Mouse (Mus musculus): ENCODE measurements around the gene Nebl.

Nebl gene

DNA sequence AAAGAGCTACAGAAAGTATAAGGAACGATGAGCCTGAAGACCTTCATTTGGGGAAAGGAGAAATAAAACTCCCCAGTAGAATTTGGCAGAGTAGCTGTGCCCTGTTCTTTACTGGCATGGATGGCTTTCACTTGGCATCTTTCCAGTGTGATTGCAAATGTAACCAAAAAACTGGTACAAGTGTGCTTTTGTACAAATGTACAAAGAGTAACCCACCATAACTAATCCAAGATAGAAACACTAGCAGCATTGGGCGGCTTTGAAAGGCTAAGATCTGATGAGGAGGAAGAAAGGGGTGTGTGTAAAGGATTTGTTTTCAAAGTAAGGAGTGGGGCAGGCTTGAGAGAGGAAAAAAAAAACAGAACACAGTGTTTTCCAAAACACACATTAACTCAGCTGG is 21.2 kb downstream of the Nebl start:
- DNase-seq (ENCODE audit: low spot score in 2 of 2) = no peak

DNA sequence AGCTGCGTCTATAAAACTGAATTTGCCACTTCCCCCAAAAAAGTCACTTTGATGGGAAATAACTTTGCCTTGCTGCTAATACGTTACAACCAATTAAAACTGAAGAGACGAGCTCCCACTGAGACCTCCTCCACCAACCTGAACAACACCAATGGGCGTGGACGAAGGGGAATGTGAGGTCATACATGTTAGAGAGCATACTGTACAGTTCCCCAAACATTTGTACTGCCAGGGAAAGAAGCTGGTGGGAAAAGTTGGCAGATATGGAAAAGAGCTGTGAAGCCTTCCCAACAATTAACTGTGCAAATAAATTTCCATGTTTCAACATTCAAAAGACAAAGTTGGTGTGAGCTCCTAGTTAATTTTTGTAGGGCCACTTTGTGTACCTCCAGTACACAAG is 25.3 kb downstream of the Nebl start:
- no peak for DNase-seq (ENCODE audit: low spot score in 2 of 2)

DNA sequence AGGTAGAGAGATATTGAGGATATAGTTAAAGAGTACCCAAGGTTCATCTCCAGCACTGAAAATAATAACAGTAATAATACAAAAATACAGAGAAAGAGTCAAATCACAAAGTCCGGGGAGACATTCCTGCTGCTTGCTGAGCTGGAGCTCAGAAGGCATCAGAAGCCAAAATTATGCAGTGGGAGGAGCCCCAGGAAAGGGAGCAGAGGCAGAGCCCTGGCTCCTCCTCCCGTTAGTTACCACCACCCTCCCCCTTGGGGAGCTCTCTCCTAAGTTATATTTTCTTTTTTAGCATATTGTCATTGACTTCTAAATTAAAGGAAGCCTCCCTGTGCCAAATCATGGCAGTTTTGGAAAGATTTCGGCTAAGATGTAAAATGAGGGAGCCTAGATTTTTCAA is 25.8 kb downstream of the Nebl start:
- no peak for DNase-seq (ENCODE audit: low spot score in 2 of 2)

DNA sequence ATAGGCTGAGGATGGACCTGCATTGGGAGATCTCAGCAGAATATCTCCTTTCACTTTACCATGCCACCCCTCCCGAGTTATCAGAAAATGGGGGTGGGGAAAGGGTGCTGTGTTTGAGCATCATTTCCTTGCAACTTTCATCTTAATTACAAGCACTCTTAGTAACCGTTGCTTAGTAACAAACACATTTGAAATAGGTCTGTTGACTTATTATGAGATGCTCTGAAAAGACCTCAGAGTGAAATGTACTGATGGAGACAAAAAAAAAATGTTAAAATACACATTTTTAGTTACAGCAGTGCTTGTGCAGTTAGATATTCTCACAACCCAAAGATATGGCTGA is 28.1 kb downstream of the Nebl start:
- DNase-seq (ENCODE audit: low spot score in 2 of 2) = no peak

DNA sequence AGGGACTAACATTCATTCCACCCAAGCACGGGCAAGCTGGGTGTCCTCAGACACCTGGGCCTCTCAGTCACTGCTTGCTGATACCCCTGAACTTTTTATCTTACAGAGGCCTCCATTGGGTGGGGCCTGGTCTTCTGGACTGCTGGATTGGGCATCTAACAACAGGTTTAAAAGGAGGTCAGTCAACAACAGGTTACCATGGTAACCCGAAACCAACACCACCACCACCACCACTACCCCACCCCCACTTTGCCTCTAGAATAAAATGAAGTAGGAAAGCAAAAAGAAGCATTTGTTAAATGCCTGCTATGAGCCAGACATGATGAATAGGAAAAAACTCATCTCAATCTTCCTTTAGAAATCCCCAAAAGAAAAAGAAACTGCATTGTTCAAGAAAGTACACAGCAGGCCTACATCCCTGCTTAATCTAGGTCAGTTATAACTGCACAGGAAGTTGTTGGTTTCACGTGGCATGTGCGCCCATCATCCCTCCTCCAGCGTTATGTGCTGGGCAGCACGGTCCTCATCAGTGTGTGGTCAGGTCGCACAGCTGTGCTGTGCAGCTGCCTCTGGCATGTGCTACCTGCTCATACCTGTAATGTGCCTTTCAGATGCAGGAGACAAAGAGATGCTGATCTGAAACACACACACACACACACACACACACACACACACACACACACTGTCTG is 28.6 kb downstream of the Nebl start:
- peak; percentile 39 to 63 for DNase-seq (ENCODE audit: low spot score in 2 of 2)

DNA sequence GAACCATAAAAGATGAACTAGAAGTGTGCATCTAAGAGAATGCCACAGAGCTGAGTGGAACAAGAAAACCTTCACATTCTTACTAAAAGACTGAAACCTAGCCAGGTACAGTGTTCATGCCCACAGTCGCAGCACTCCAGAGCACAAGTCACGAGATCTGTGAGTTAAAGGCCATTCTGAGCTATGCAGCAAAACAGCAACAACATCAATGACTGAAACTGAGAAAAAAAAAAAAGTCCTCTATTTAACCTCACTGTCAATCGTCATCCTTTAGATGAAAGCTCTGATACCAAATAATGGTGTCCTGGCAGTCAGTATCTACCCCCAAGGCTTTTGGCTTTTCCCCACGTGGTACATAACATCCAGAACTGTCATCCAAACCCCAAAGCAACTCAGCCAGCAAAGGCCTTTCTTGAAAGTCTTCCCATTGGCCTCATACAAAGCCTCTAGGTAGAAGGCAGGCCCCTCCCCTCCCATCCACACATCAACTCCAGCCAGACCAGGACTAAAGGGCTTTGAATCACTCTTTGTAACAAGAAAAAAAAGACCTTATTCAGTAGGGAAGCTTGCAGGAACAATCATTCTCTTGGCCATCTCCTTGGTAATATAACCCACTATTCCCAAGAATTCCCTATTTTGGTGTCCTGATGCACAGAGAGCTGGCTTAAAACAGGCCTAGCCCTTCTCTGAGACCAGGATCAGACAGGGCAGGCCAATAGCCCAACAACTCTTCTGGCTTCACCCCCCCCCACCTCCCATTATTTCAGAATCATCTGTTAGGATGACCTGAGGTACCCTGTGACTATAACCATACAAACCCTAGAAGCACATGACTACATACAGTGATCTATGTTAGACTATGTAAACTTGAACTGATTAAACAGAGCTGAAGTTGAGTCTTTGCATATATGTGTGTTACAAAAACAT is 32.8 kb downstream of the Nebl start:
- DNase-seq (ENCODE audit: low spot score in 2 of 2) = no peak

DNA sequence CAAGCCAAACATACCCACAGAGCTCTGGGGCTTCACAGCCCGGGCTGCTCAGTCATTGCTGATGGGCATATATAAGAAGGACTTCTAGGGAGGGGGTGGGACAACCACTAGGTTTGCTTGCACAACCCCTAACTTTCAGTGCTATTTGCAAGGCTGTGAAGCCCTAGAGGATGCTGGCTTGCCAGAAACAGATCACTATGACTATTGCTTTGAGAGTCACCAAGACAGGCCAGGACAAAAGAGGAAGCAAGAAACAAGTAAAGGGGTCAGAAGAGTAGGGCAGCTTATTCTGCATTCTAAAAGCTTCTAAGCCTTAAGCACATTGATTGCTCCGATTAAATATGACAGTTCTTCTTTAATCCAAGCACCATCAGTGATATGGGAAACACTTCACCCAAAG is 38.3 kb downstream of the Nebl start:
- DNase-seq (ENCODE audit: low spot score in 2 of 2) = no peak

DNA sequence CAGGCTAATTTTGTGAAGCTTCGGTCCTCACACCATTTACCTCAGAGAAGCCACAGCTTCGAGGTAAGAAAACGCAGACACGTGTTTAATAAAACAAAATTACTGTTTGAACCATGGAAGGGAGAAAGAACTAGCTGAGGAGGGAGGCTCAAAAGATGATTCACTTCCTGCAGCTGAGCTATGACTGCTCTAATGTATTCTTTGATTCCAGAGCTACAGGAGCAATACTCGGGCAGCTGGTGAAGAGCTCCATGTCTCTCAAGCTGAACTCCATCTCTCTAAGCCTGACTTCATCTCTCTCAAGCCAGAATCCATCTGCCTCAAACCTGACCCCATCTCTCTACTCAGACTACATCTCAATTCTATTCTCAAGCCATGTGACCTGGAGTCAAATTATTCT is 41.0 kb downstream of the Nebl start:
- DNase-seq (ENCODE audit: low spot score in 2 of 2) = peak; percentile 5 to 40

DNA sequence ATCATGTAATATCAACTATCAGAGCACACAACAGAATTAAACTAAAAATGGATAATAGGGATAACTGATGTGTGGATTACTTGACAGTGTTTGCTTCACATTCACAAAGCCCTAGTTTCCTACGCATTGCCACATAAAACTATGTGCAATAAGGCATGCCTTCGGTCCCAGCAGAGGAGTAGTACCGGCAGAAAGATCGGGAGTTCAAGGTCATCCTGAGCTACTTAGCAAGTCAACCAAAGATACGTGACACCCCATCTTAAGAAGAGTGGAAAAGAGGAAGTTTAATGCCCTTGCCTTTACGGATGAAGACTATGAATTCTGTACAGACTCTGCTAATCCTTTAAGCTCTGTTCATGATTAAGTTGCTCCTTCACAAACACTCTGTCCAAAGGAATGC is 44.1 kb downstream of the Nebl start:
- no peak for DNase-seq (ENCODE audit: low spot score in 2 of 2)

DNA sequence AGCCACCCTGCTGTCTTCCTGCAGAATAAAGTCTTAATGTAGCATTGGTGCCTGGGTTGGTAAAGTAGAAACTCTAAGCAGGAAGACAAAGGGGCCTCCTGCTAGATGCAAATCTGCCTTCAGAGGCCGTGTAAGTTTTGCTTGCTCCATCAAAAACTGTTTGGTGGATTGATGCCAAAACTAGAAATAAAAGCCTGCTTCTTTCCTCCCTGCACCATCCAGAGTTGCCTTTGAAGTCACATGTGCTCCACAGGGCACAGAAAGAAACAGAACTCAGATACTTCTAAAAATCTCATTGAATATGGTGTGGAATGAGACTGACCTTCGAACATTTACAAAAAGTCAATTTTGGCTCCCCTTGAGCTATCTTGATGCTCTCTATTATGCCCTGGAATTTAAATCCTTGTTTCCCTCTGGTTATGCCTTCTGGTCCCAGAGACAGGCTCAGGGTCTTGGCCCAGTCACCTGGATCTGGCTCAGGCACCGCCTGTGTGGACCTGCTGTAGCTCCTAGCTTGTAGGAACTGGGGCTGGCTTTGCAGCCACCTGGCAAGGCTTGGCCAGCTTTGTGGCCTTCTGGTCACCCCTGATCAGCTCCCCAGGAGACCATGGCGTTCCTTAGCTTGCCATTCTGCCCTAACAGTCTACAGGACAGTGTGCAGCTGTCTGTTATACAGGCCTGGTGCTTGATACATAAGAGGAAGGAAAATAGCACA is 47.8 kb downstream of the Nebl start:
- no peak for DNase-seq (ENCODE audit: low spot score in 2 of 2)

DNA sequence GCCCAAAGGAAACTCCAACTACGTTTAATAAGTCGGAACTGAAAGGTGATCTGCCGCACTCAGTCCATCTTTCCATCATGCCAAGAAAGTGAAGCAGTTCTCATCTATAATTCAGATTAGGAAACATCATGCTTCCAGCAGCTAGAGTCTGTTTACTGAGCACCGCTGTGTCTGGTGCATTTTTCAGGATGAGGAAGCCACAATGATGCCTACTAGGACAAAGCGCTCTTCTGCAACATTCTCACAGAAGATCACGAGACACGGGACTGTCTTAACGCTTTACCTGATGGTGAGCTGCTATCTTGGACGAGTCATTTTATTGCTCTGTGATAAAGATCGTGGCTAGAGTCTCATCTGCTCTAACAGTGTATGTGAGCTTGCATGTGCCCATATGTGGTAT is 59.1 kb downstream of the Nebl start:
- peak in 1 of 2 experiments; percentile 1 for DNase-seq (ENCODE audit: low spot score in 2 of 2)

DNA sequence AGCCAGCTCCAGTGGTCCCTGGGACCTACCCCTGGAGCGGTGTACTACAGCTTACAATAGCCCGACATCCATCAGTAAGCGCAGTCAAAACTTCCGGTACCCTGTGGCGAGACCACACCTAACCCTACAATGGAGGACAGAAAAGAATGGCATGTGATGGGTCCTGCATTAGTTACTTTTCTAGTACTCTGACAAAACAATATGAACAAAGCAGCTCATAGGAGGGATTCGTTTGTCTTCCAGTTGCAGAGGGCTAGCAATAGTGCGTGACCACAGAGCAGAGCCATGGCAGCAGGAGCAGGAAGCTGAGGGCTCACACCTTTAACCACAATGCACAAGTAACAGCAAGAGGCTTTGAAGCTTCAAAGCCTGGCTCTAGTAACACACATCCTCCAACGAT is 59.7 kb downstream of the Nebl start:
- DNase-seq (ENCODE audit: low spot score in 2 of 2) = peak; percentile 76 to 83

DNA sequence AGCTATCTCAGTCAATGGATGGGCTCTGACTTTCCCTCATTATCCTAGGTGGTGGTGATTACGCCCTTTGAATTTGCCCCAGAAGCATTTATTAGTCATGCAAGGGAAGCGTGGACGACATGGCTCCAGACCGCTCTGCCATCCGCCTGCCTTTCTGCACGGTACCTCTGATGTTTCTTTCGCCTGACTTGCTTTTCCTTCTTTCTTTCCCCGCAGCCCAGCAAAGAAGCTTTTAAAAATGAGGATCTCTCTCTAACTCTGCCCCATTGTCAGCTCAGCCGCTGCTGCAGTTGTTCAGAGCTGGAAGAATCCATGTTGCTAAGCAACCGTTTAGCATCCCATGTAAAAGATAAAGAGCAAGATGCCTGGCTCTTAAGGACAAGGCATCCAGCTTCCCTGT is 61.3 kb downstream of the Nebl start:
- DNase-seq (ENCODE audit: low spot score in 2 of 2) = no peak

DNA sequence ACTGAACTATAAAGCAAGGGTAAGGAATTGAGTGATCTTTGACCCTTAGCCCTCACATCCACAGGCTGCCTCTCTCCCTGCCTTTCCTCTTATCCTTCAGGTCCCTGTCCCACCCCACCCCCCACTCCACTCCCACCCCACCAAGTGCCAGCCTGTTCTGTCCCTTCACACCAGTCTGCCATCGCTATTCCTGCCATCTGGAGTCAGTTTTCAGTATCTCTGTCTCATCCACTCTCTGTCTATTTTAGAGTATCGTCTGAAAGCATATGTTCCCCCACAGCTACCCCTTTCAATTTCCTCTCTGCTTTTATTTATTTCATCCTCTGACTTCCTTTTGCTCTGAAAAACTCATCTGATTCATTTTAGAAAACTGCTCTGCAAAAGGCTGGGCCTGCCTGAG is 62.3 kb downstream of the Nebl start:
- no peak for DNase-seq (ENCODE audit: low spot score in 2 of 2)

DNA sequence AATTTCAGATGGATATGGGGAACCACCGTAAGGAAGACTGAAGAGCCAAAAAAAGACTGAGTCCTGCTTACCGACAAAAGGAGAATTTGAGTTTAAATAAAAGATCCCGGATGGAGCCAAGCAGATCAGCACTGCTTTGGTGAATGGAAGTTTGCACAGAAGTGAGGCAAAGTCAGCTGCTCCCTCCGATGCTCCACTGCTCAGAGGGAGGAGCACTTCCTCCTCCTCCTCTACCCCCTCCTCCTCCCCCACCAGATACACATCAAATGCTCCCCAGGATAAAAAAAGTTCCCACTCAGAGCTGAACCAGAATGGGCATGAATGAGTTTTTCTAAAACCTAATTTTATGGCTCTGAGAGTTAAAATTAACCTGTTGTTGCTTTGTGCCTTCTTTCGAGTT is 73.1 kb downstream of the Nebl start:
- DNase-seq (ENCODE audit: low spot score in 2 of 2) = no peak

DNA sequence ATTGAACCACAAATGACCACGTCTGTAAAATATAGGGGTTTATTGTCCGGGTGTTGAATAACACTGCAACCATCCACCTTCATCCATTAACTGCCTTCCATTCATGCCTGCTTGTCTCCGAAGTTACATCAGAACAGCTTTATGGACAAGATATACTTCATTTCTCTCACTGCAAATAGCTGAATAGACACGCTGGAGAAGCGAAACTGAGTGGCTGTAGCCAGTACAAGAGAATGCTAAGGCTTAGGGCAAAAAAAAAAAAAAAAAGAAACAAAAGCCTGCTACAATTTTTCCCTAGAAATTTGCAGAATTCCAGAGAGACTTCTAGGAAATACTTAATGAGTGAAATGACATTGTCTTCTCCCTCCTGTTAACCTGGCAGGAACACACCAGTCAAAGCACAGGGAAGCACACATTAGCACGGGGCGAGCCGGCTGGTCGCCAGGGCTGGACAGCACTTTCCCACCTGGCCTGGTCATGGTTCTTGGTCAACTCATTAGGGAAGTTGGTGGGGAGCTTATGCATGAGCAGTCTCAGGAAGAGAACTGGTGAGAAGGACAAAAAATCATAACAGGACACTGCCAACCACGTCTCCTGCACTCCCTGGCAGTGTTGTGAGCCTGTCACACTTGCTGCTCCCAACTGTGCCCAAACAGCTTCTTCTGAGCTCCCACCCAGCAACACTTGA is 81.0 kb downstream of the Nebl start:
- no peak for DNase-seq (ENCODE audit: low spot score in 2 of 2)

DNA sequence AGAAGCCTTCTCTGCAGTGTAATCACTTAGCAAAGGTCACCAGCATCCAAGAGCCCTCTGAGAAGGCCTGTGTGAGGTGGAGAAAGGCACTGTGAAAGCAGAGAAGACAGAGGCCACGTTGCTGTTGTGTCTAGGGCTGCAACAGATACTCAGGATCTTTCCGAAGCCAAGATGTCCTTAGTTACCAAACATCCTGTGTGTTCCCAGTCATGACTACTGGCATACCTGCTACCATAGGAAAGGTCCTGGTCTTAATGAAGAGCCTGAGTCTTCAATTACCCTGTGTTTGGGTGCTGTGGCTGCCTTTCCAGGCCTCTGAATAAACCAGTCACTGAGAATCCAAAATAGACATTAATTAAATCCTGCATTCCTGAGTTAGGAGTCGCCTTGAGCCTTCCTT is 81.5 kb downstream of the Nebl start:
- DNase-seq (ENCODE audit: low spot score in 2 of 2) = no peak

DNA sequence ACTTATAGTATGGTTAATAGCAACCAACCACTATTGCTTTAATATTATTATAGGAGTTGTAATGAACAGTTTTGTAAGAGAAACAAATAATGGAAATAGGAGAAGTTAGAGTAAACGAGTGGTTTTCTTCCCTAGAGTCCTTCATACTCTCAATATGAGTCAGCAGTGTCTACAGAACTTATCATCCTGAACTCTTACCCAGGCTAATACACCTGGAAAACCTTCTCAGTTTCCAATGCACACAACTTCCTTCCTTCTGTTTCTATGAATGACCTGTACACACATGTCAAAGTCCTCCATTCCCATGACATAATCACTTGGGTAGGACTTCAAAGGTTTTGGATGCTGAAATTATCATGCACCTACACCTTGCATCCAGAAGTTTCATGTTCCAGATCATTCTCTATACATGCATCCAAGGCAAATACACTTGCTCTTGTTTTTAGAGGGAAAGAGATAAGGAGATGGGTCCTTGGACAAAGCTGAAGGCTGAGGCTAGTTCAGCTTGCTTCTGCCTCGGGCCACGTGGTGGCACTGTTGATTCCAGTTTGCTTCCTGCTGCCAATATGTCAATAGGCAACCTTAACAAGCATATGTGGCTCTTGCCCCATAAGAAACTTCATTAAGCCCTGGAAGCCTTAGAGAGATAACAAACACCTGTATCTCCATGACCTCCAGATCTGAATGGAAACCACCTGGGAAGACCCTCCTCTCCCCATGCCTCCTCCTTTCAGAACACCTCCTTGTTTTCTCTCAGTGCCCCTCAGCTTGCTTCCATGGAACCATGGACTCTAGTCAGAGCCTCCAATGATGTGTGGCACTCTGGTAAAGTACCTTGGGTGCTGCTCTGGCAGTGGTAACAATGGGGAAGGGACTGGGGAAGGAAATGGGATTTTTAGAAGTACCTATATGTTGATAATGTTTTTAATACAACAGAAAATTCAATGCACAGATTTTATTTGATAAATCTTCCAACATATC is 86.7 kb downstream of the Nebl start:
- DNase-seq (ENCODE audit: low spot score in 2 of 2) = peak; percentile 47 to 51

DNA sequence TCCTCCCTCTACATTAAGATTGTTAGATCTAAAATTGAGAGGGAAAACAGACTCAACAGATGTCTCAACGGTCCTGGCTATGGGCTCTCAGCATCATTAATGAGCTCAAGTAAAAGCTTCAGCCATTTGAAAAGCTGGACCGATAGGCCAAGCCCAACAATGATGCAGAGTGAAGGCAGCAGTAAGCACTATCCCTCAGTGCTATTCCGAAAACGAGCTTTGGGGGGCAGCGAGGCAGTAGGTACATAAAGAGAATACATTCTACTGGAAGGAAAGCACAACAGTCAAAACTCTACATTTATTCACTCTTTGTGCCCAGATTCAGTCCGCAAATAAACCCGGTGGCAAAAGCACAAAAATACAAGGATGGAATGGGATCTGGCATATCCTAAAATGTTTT is 87.4 kb downstream of the Nebl start:
- no peak for DNase-seq (ENCODE audit: low spot score in 2 of 2)

DNA sequence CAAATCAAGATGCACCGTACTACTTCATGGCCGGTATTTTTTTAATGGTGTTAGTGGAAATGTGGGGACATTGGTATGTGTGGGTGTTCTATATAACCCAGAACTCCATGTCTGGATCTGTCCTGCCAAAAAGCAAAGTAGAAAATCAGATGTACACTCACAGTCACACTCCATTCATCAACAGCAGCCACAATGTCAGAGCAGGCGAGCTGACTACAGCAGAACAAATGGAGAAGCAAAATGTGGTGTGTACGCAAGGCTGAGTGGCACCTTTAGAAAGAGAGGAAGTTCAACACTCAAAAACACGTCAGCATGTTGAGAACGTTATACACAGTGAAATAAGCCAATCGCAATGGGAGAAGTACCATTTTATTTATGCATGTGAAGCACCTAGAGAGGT is 88.5 kb downstream of the Nebl start:
- DNase-seq (ENCODE audit: low spot score in 2 of 2) = no peak

DNA sequence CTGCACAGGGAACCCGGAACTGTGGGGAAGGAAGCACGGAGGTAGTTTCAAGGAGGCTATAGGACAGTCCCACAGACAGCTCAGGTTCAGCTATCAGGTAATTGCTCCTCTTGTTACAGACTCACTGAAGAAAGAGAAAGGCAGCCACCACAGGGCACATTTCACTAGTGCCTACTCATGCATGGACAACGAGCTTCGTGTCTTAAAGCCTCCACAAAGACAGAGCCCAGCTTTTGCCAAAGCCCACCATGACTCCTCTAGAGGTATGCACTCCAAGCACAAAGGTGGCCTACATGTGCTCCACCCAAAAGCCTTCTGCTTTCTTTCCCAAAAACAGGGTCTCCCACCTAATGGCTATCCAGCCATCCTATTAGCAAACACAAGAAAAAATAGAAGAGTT is 90.4 kb downstream of the Nebl start:
- no peak for DNase-seq (ENCODE audit: low spot score in 2 of 2)

Data from natural killer cell, adult 2 months (primary cell).